Mouse (Mus musculus) megakaryocyte-erythroid progenitor cell, adult 5-6 weeks (primary cell): Measurements from ENCODE around the gene Asb2. TPM values are rescaled to one million over a fixed set of nuclear protein-coding genes. Genes with fewer than 3 reads are reported as not detected.

Experiments used
- ATAC-seq: replicated peaks from 2 replicates; pipeline ENCODE4 v1.8.0; 2016; ENCODE audit warnings: mild to moderate bottlenecking, inconsistent platforms; ENCODE audit not compliant: severe bottlenecking, poor library complexity, low FRiP score, low TSS enrichment
- total RNA-seq, 2 experiments: library from RNA; stranded (forward) in 1 of 2; stranded (reverse) in 1 of 2; fragments of 200-1000, 215-1000 nt in 1 of 2; fragments of >200 nt in 1 of 2; fragmentation: Nextera tagmentation in 1 of 2; gene quantifications; 2 replicates each; pipeline ENCODE4 v1.2.3; 2014 to 2017

Gene Asb2
- total RNA-seq, 2 experiments from 2014 or later, result 0.38 TPM; not detected in 1

DNA sequence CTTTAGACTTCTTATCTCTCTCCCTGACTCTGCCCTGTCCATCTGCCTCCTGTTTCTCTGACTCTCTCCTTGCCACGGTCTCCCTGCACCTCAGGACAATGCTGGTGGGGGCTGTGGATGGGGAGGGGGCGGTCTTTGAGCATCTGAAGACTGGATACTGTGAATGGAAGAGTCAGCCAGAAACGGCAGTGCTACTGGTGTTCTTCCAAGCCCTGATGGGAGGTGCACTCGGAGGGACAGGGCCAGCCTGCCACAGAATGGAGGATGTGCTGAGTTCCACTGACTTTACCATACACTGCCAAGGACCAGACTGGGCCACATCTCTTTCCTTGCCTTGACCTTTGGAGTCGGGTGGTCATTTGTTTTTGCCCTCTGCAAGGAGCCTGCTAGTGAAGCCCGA lies 72.9 kb downstream of the Asb2 start:
- ATAC-seq, result no peak

DNA sequence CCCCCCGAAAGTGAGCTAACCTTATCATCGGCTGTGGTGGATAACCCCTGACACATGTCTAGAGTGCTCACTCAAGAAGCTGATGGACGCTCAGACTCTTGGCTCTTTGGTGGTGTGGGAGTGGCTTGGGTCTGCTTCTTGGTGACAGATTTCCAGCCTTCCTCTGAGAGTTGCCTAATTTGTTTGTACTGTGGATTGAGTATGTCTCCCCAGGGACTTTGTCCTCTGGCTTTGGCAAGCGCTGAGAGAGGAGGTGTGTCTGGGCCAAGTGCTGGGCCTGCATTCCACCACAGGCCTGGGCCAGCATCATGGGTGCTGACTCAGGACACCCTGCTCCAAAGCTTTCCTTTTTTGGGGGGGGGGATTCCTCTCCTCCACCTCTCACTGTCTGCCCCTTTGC lies 73.9 kb downstream of the Asb2 start:
- ATAC-seq, result no peak

DNA sequence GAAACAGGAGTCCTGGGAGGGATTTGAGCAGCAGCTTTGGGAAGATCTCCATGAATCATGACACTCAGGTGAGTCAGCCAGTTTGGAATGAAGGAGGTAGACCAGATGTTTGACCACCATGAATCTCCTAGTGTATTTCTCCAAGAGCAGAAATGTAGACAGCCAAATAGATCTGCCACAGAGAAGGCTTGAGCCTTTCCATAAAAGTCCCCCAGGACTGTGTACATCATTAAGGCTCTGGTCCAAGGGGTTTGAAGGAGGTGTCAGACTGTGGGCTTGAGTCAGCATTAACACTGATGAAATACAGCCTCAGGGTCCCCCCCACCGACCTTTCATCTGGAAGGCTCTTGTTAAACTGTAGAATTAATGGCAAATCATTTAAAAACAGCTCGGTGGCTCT lies 74.3 kb downstream of the Asb2 start:
- no peak for ATAC-seq

DNA sequence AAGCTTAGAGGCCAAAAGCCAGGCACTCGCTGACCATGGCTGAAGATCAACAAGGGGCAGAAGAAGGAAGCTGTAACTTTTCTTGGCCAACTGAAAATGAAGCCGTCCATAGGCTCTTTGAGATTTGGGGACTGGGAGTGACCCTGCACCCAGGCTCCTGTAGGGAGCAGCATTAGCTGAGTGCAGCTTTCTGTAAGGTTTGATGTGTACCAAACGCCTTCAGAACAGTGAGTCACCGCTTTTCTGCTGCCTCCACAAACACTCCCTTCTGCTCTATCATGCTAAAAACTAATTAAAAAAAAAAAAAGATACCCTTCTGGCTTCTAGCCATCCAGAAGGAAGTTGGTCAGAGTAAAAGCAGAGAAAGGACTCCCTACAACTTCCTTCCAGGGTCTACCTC lies 79.4 kb downstream of the Asb2 start:
- no peak for ATAC-seq

DNA sequence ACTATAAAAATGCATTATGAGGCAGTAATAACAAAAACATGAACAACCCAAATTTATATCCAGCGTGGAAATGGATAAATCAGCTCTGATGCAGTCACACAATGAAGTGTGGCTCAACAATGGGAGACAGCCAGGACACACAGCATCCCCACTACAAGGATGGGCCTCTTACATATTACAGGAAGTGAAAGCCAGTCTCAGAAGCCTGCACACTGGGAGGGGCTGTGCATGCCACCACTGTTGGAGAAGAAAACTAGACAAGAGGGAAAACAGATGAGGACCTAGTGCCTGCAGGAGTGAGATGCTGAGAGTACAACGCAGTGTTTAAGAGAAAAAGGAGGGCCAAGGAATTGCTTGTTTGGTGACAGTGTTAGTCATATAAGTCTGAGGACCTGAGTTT lies 82.1 kb downstream of the Asb2 start:
- no peak for ATAC-seq

DNA sequence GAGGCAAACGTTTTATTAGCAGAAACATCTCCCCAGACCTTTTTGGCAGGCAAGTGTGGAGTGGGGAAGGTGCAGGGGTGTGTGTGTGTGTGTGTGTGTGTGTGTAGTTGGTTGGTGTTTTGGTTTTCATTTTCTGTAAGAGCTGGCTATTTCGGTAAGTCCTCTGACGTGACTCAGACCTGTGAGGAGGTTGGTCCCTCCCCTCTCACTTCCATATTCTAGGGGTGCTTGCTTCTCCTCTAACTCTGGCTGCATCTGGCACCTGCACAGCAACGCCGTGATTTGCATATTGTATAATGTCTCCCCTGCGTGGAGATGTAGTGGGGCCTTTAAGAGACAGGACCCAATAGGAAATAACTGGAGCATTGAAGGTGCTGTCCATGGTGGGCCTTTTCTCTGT lies 82.8 kb downstream of the Asb2 start:
- no peak for ATAC-seq

DNA sequence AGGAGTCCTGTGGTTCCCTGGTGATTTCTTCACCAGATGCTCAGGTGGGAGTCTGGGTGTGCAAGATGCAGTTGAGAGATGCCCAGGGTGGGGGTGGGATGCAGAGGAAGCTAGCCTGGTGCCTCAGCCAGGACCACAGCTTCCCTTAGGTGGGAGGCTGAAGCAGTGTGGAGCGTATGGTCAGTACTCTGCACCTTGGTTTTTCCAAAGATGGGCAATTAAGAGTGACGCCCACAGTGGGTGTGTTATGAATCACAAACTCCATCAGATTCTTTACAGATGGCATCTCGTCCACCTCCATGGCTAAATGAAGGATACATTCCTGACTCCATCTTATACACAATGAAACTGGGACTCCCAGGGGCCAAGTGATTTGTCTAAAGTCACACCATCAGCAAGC lies 83.6 kb downstream of the Asb2 start:
- ATAC-seq, result no peak

Other genes with a start within 250 kb of the Asb2 start
- not detected in 2 replicates for gene Prima1, start 113.9 kb downstream of the Asb2 start, total RNA-seq (2014; fragmentation: Nextera tagmentation)
- not detected in 2 replicates for gene Prima1, start 113.9 kb downstream of the Asb2 start, total RNA-seq (2017)
- gene Fam181a, start 45.0 kb downstream of the Asb2 start, total RNA-seq (2014; fragmentation: Nextera tagmentation), result not detected in 2 replicates
- not detected in 2 replicates for gene Fam181a, start 45.0 kb downstream of the Asb2 start, total RNA-seq (2017)
- gene Otub2, start 32.7 kb upstream of the Asb2 start, total RNA-seq (2014; fragmentation: Nextera tagmentation), result 10.4 and 11.9 TPM in 2 replicates
- gene Otub2, start 32.7 kb upstream of the Asb2 start, total RNA-seq (2017), result 3.0 and 7.1 TPM in 2 replicates
- 2.7 and 3.8 TPM in 2 replicates for gene 9330161L09Rik, start 51.8 kb upstream of the Asb2 start, total RNA-seq (2014; fragmentation: Nextera tagmentation)
- 0.94 and 2.7 TPM in 2 replicates for gene 9330161L09Rik, start 51.8 kb upstream of the Asb2 start, total RNA-seq (2017)
- gene Ddx24, start 69.8 kb upstream of the Asb2 start, total RNA-seq (2014; fragmentation: Nextera tagmentation), result 89.8 and 108 TPM in 2 replicates
- 120 and 127 TPM in 2 replicates for gene Ddx24, start 69.8 kb upstream of the Asb2 start, total RNA-seq (2017)
- gene Ifi27, start 78.2 kb upstream of the Asb2 start, total RNA-seq (2014; fragmentation: Nextera tagmentation), result 59.7 and 125 TPM in 2 replicates
- gene Ifi27, start 78.2 kb upstream of the Asb2 start, total RNA-seq (2017), result 38.8 and 40.3 TPM in 2 replicates
- gene Ifi27l2a, start 87.7 kb upstream of the Asb2 start, total RNA-seq (2014; fragmentation: Nextera tagmentation), result 11.1 and 12.0 TPM in 2 replicates
- 2.9 and 11.7 TPM in 2 replicates for gene Ifi27l2a, start 87.7 kb upstream of the Asb2 start, total RNA-seq (2017)
- gene Ifi27l2b, start 101.2 kb upstream of the Asb2 start, total RNA-seq (2014; fragmentation: Nextera tagmentation), result not detected in 2 replicates
- not detected in 2 replicates for gene Ifi27l2b, start 101.2 kb upstream of the Asb2 start, total RNA-seq (2017)
- gene Ppp4r4, start 176.3 kb upstream of the Asb2 start, total RNA-seq (2014; fragmentation: Nextera tagmentation), result 0.50 TPM in 1 of 2 replicates, not detected in the other
- gene Ppp4r4, start 176.3 kb upstream of the Asb2 start, total RNA-seq (2017), result 0.27 TPM in 1 of 2 replicates, not detected in the other